Mouse (Mus musculus) cerebellum, adult 11-12 months (tissue): ENCODE results near the gene Acvr2b.

Source experiments
- DNase-seq: peaks from one replicate; pipeline ENCODE4 v3.0.0; 2022

The Acvr2b gene

DNA sequence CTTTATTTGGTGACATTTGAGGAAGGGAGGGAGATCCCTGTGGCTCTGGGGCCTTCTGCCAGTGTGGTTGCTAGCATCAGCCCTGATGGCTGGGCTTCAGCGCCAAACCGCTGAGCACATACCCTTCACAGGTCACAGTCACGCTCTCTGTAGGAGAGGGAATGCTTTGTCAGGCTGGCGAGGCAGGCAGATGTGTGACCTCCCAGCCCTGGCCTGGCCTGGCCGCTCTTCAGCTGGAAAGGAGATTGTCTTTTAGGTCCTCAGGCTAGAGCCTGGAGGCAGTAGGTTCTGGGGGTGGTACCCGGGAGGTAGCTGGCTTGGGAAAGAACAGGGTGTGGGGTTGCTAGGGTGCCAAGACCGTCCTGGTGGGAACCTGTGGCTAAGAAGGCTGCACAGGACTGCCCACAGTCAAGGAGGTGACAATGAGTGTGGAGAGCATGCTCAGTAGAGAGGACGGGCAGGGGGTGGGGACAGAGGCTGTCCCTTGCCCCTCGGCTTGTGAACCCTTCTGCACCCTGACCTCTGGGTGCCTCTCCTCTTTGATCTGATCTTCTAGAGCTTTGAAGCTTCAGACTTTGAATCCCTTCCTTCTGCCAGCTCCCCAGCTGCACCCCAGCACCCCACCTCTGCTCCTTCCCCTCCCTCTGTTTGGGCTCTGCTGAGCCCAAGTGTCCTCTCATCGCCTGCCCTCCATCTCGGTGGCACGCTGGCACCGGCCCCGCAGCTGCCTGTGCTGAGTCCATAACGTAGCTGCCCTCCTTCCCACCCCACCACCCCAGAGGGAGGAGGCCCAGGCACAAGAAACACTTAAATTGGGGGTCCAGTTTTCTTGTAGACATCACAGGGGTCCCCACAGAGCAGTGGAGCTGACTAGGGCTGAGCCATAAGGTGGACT, 73.0 kb downstream of the Acvr2b start:
- no peak for DNase-seq

DNA sequence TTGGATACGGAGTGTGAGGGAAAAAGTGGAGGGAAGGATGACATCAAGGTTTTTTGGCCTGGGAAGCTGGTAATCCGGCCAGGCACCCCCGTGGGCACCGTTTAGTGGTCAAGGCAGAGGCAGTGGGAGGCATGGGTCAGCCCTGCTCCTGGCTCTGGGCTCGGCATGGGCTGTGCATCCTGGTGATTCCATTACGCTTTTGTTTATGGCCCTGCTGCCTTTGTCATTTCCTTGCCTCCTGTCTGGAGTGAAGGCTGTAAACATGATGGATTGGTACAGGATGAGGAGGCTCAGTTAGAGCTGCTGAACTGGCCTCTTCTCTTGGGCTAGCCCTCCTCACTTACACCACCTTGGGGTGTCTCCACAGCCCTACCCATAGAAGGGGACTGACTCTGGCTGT, 75.8 kb downstream of the Acvr2b start:
- no peak for DNase-seq

DNA sequence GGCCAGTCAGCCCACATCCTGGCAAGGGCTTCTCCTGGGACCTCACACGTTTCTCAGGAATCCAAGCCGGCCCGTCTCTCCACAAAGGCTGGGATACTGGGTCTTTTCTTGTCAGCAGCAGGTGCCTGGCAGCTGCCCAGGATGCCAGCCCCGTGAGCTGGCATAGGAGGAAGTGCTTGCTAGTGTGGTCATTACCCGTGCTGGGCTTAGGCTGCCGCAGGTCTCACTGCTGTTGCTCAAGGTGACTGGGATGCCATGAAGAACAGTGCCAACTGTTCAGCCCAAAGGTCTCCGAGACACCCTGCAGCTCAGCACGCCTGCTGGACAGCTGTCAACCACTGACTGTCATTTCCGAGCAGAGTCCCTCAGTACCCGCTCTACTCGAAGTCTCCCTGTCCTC, 76.4 kb downstream of the Acvr2b start:
- peak; percentile 16 for DNase-seq

DNA sequence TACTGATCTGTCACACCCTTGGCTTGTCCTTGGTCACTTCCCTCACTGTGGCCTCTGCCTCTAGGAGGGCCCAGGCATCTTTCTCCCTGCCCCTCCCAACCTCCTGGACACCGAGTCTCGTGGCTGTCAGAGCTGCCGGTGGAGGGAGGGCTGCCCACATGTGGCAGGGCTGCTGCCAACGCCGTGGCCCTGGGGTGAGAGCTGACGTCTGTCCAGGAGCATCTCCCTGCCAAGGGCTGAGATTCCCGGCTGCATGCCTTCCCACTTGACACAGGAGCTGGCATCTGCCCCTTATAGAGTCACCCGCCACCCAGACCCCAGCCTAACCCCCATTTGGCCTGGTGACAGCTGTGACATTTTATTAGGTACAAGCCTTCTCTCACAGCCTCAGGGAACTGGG, 77.4 kb downstream of the Acvr2b start:
- no peak for DNase-seq

DNA sequence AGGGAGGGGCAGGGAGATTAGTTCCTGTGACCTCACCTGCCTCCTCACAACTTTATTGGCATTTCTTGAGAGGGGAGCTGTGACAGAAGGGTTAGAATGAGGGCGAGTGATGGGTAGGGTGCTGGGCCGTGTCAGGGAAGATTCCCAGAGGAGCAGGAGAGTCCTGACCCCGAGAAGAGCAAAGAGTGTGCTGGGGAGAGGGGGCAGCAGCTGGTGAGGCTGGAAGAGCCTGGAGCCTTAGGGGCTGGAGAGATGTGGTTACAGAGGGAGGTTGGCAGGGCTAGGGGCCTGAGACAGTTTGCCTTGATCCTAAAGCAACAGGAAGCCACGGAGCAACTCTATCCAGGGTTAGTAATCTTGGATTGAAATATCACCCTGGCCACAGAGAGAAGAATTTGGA, 79.7 kb downstream of the Acvr2b start:
- DNase-seq, result no peak

DNA sequence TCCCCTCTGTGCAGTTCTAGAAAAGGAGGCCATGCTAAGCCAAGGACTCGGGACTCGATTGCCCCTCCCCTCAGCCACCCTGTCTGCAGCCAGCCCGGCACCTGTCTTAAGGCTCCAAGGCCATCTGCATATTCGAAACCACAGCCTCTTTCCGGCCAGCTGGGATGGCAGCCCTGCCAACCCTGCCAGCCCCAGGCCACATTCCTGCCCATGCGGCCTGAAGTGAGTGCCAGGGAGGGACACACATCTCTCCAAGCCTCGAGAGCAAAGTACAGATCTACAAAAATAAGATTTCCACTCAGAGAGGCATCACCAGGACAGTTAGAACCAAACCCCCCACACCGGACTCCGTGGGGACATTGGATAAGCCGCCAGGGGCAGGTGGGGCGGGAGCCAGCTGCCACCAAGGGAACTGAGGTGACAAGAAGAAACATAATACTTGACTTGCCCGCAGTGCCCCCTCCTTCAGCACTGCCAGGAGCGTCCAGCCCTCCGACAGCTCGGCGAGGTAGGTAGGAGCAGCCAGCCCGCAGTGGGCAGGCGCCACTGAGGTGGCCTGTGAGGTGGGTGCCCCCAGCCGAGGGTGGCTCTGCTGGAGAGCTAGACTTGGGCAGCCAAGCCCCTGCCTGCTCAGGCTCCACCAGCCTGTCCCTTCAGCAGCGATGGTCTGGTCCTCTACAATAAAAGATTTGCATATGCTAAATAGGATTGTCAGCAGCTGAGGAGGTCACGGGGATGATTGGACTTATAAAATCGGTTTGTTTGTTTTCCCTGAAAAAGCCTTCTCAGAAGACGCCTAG, 81.8 kb downstream of the Acvr2b start:
- DNase-seq, result peak; percentile 23

DNA sequence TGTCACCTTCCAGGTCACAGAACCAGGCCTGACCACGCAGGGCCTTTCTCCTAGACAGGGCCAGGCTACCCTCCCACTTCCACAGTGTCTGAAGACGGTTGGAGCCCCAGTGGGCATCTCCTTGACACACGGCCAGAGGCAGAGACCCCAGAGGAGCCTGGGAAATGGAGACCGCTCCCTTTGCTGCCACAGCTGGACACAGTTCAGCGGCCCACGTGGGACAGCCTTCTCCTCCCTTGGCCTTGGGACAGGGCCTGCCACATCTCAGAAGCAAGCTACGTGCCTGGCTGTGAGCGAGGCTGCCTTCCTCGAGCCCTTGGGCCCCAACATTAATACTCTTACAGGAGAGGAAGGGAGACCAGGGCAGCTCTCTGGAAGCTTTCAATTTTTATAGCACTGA, 82.5 kb downstream of the Acvr2b start:
- no peak for DNase-seq
